Mouse (Mus musculus) lung, adult 18-20 months (tissue): ENCODE measurements around the gene Tbxa2r.

Experiments used
- DNase-seq, 2 experiments: peaks; one replicate each; pipeline ENCODE4 v3.0.0; 2022; ENCODE audit warnings: mixed read lengths in 2 of 2

The Tbxa2r gene

GRCm38 (mm10) chr10:81376561-81377361 lies 48.2 kb downstream of the Tbxa2r start:
- DNase-seq, result no peak

GRCm38 (mm10) chr10:81377362-81377664 lies 48.8 kb downstream of the Tbxa2r start:
- DNase-seq, result no peak

- DNase-seq, result no peak
These were observed 49.4 kb downstream of the Tbxa2r start, which contains the start of gene Fzr1 for GRCm38 (mm10) chr10:81377793-81378552. Gene Fzr1 (minus strand): TSS chr10:81378516.

- DNase-seq, result peak; percentile 100
These were observed 50.1 kb downstream of the Tbxa2r start for GRCm38 (mm10) chr10:81378553-81379182.

GRCm38 (mm10) chr10:81379183-81379553 lies 50.6 kb downstream of the Tbxa2r start:
- no peak for DNase-seq

- no peak for DNase-seq
These were observed 51.4 kb downstream of the Tbxa2r start for GRCm38 (mm10) chr10:81379809-81380378.

- DNase-seq, result peak; percentile 62 to 66
These were observed 53.5 kb downstream of the Tbxa2r start for GRCm38 (mm10) chr10:81382039-81382438.

- peak; percentile 98 to 99 for DNase-seq
These were observed 55.5 kb downstream of the Tbxa2r start, which contains the start of the genes Dohh and Gm48551 for GRCm38 (mm10) chr10:81383802-81384604. Gene Dohh (plus strand): TSS chr10:81384428. Gene Gm48551 (plus strand): TSS chr10:81384466.

- DNase-seq, result no peak
These were observed 56.1 kb downstream of the Tbxa2r start for GRCm38 (mm10) chr10:81384605-81384982.
